Mouse (Mus musculus): ENCODE results near the gene Psap. TPM values are rescaled to one million over a fixed set of nuclear protein-coding genes. Genes with fewer than 3 reads are reported as not detected.

Gene Psap
- polyA plus RNA-seq, 2 experiments = 46.0 to 172 TPM

GRCm38 (mm10) chr10:60296027-60296426 is 18.6 kb downstream of the Psap start:
- no peak for TF ChIP-seq EP300 (IDR thresholded peaks at IDR 0.05; ENCODE audit: low read depth)
- TF ChIP-seq CTCF (IDR thresholded peaks at IDR 0.05; ENCODE audit: low read depth) = no peak
- no peak overlapping the region for H3K9ac ChIP-seq (replicated peaks)
- H3K4me1 ChIP-seq (replicated peaks; ENCODE audit: control insufficient read depth in 2 of 2, insufficient read depth in 2 of 2, low read length in 1 of 2) = peaks cover 6 to 12% of the 10 kb centered on the region in 2 experiments
- no peak overlapping the region for H3K4me3 ChIP-seq (ENCODE audit: insufficient read depth in 1 of 2, low read depth in 2 of 2, low read length in 2 of 2)
- H3K36me3 ChIP-seq (replicated peaks; ENCODE audit: control insufficient read depth, insufficient read depth, low read depth) = peaks cover 39% of the 10 kb centered on the region
- H3K27ac ChIP-seq = no peak overlapping the region
- H3K4me2 ChIP-seq (ENCODE audit: low read depth) = no peak overlapping the region
- ATAC-seq (ENCODE audit: insufficient read depth) (no peak), DNase-seq (ENCODE audit: low read depth in 3 of 3, low spot score in 3 of 3) (no peak)
- H3K27me3 ChIP-seq (ENCODE audit: control insufficient read depth, insufficient read depth, low read length) = no peaks in the 10 kb centered on the region
- WGBS (ENCODE audit: insufficient replicate concordance) = 80% methylated on average over 9 of the region's 9 CpGs
- no peaks in the 10 kb centered on the region for H3K9me3 ChIP-seq (ENCODE audit: control insufficient read depth, low read length)

- Histone ChIP-seq H3K27me3 (ENCODE audit: control insufficient read depth, insufficient read depth, low read length) (no peaks in the 10 kb centered on the region), H3K27ac (no peak overlapping the region), H3K9ac (replicated peaks) (no peak overlapping the region), H3K4me1 (replicated peaks; ENCODE audit: control insufficient read depth in 2 of 2, insufficient read depth in 2 of 2, low read length in 1 of 2) (no peaks in the 10 kb centered on the region), H3K9me3 (ENCODE audit: control insufficient read depth, low read length) (no peaks in the 10 kb centered on the region), H3K4me3 (ENCODE audit: insufficient read depth in 1 of 2, low read depth in 2 of 2, low read length in 2 of 2) (no peak overlapping the region), H3K36me3 (replicated peaks; ENCODE audit: control insufficient read depth, insufficient read depth, low read depth) (peaks cover 36% of the 10 kb centered on the region), H3K4me2 (ENCODE audit: low read depth) (no peak overlapping the region)
- ATAC-seq (ENCODE audit: insufficient read depth) = no peak
- DNase-seq (ENCODE audit: low read depth in 3 of 3, low spot score in 3 of 3) = no peak
- no peak for TF ChIP-seq CTCF (IDR thresholded peaks at IDR 0.05; ENCODE audit: low read depth)
- TF ChIP-seq EP300 (IDR thresholded peaks at IDR 0.05; ENCODE audit: low read depth) = no peak
- WGBS (ENCODE audit: insufficient replicate concordance) = 89% methylated on average over 12 of the region's 12 CpGs
Measured at GRCm38 (mm10) chr10:60299636-60300035, 22.2 kb downstream of the Psap start.

- DNase-seq (ENCODE audit: low read depth in 3 of 3, low spot score in 3 of 3) (no peak), ATAC-seq (ENCODE audit: insufficient read depth) (no peak)
- H3K36me3 ChIP-seq (replicated peaks; ENCODE audit: control insufficient read depth, insufficient read depth, low read depth) = peaks cover 22% of the 10 kb centered on the region
- WGBS (ENCODE audit: insufficient replicate concordance) = 82% methylated on average over 17 of the region's 17 CpGs
- H3K4me2 ChIP-seq (ENCODE audit: low read depth) = no peak overlapping the region
- H3K4me1 ChIP-seq (replicated peaks; ENCODE audit: control insufficient read depth in 2 of 2, insufficient read depth in 2 of 2, low read length in 1 of 2) = no peaks in the 10 kb centered on the region
- H3K4me3 ChIP-seq (ENCODE audit: insufficient read depth in 1 of 2, low read depth in 2 of 2, low read length in 2 of 2) = no peak overlapping the region
- H3K9me3 ChIP-seq (ENCODE audit: control insufficient read depth, low read length) = no peaks in the 10 kb centered on the region
- TF ChIP-seq CTCF (IDR thresholded peaks at IDR 0.05; ENCODE audit: low read depth) (no peak), EP300 (IDR thresholded peaks at IDR 0.05; ENCODE audit: low read depth) (no peak)
- H3K9ac ChIP-seq (replicated peaks) = no peak overlapping the region
- no peak overlapping the region for H3K27ac ChIP-seq
- H3K27me3 ChIP-seq (ENCODE audit: control insufficient read depth, insufficient read depth, low read length) = no peaks in the 10 kb centered on the region
Measured at GRCm38 (mm10) chr10:60303419-60303818, 26.0 kb downstream of the Psap start.

GRCm38 (mm10) chr10:60304854-60305628 is 27.6 kb downstream of the Psap start:
- TF ChIP-seq EP300 (IDR thresholded peaks at IDR 0.05; ENCODE audit: low read depth) = no peak
- TF ChIP-seq CTCF (IDR thresholded peaks at IDR 0.05; ENCODE audit: low read depth) = peak; percentile 90
- peak; percentile 48 to 56 (median 52) for DNase-seq (ENCODE audit: low read depth in 3 of 3, low spot score in 3 of 3)
- Histone ChIP-seq H3K27me3 (ENCODE audit: control insufficient read depth, insufficient read depth, low read length) (no peaks in the 10 kb centered on the region), H3K27ac (no peak overlapping the region), H3K36me3 (replicated peaks; ENCODE audit: control insufficient read depth, insufficient read depth, low read depth) (peaks cover 12% of the 10 kb centered on the region), H3K4me1 (replicated peaks; ENCODE audit: control insufficient read depth in 2 of 2, insufficient read depth in 2 of 2, low read length in 1 of 2) (no peaks in the 10 kb centered on the region), H3K9ac (replicated peaks) (no peak overlapping the region), H3K4me3 (ENCODE audit: insufficient read depth in 1 of 2, low read depth in 2 of 2, low read length in 2 of 2) (no peak overlapping the region), H3K4me2 (ENCODE audit: low read depth) (no peak overlapping the region), H3K9me3 (ENCODE audit: control insufficient read depth, low read length) (no peaks in the 10 kb centered on the region)
- peak; percentile 65; the same call in 1 of the 2 replicates for ATAC-seq (ENCODE audit: insufficient read depth)
- 56% methylated on average over 15 of the region's 15 CpGs for WGBS (ENCODE audit: insufficient replicate concordance)

DNA sequence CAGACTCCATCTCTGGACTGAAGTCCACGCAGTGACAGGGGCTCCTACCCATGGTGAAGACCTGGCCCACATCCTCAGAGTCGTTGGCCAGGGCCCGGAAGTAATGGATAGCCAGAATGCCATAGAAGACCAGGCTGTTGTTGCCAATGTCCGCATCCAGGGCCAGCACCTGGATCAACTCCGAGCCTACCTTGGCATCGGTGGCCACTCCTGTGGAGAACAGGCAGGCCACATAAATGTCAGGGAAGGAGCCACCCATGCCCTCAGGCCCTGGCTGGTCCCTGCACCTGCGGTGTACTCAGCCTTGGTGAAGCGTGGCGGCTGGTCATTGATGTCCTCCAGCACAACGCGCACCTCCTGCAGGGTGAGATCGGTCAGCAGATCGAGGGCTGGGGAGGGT is 33.2 kb downstream of the Psap start:
- no peak for DNase-seq (ENCODE audit: low read depth in 3 of 3, low spot score in 3 of 3)
- no peaks in the 10 kb centered on the region for H3K4me1 ChIP-seq (replicated peaks; ENCODE audit: control insufficient read depth in 2 of 2, insufficient read depth in 2 of 2, low read length in 1 of 2)
- no peak for ATAC-seq (ENCODE audit: insufficient read depth)

More for the DNA sequence above, 33.2 kb downstream of the Psap start:
- TF ChIP-seq EP300 (IDR thresholded peaks at IDR 0.05; ENCODE audit: low read depth) = no peak
- no peak for TF ChIP-seq CTCF (IDR thresholded peaks at IDR 0.05; ENCODE audit: low read depth)
- WGBS (ENCODE audit: insufficient replicate concordance) = 81% methylated on average over 13 of the region's 13 CpGs
- H3K9me3 ChIP-seq (ENCODE audit: control insufficient read depth, low read length) = no peaks in the 10 kb centered on the region
- no peak overlapping the region for H3K9ac ChIP-seq (replicated peaks)
- no peaks in the 10 kb centered on the region for H3K27me3 ChIP-seq (ENCODE audit: control insufficient read depth, insufficient read depth, low read length)
- no peak overlapping the region for H3K4me2 ChIP-seq (ENCODE audit: low read depth)
- H3K4me3 ChIP-seq (ENCODE audit: insufficient read depth in 1 of 2, low read depth in 2 of 2, low read length in 2 of 2) = no peak overlapping the region
- H3K36me3 ChIP-seq (replicated peaks; ENCODE audit: control insufficient read depth, insufficient read depth, low read depth) = no peaks in the 10 kb centered on the region
- no peak overlapping the region for H3K27ac ChIP-seq

Data from liver, embryonic 14.5 days (tissue).